ENCODE assay signal across 18 mouse cellular contexts in the genomic region with DNA sequence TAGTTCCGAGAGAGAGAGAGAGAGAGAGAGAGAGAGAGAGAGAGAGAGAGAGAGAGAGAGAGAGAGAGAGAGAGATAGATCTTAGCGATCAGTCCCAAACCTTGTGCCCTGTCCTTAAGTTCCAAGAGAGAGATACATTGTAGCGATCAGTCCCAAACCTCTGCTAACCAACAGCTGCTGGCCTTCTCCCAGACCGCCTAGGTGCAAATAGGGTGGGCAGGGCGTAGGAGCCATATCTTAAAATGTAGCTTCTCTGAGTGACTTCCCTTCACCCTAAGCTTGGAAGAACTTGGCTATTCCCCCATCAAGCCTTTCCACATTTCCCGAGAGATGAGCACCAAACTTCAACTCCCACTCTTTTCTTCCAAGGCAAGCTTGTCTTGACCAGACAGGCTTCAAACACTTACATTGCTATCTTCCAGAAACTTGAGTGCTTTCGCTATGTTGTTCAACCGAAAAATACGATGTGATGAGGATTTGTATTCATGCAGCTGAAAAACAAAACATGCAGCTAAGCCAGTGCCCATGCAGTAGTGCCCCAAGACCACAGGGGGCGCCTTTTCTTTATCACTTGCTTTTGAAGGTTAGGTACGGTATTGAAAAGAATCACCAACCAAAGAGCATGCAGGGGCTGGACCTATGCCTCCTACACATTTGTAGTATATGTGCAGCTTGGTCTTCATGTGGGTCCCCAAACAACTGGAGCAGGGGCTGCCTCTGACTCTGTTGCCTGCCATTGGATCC. TPM values are rescaled to one million over a fixed set of nuclear protein-coding genes. Genes with fewer than 3 reads are reported as not detected.
DNase-seq lines count a peak whose midpoint lies in the region; ATAC-seq and TF ChIP-seq lines count a peak whose summit lies in the region.
"Had no signal": no experiment of that assay in that cellular context is flagged by ENCODE, and none has a peak within 500 bp of the region (broad histone marks: within the 10 kb centered on the region; RNA-seq: fewer than 3 reads in every experiment).

No protein-coding gene starts in this region.

- no peak for DNase-seq in lung, embryonic 14.5 days
- DNase-seq in lung, adult 18-20 months: no peak
- DNase-seq in ES-CJ7 (ENCODE audit: low read depth, low spot score): peak; percentile 30
- peak; percentile 70 for DNase-seq in testis, postnatal 10 days (ENCODE audit: low spot score)
- no peak for DNase-seq in urinary bladder, postnatal 14 days (ENCODE audit: low spot score)
- DNase-seq: cerebellum, postnatal 25 days; heart, postnatal 36 days; kidney, adult 9 months; right cerebral cortex, postnatal 25 days had no signal

- H3K9me3 ChIP-seq in intestine, postnatal 0 days (ENCODE audit: control insufficient read depth): no peaks in the 10 kb centered on the region
- no peaks in the 10 kb centered on the region for H3K9me3 ChIP-seq in intestine, embryonic 15.5 days
- H3K9me3 ChIP-seq in lung, embryonic 14.5 days (ENCODE audit: low read depth, low read length): no peaks in the 10 kb centered on the region; the same call in 1 of the 2 replicates
- H3K9me3 ChIP-seq: limb, embryonic 10.5 days; midbrain, embryonic 12.5 days had no signal

- H3K36me3 ChIP-seq in intestine, postnatal 0 days (ENCODE audit: control insufficient read depth, insufficient read depth): peaks cover 42% of the 10 kb centered on the region; the same call in 1 of the 2 replicates
- peaks cover 10% of the 10 kb centered on the region for H3K36me3 ChIP-seq in intestine, embryonic 15.5 days
- no peaks in the 10 kb centered on the region for H3K36me3 ChIP-seq in lung, embryonic 14.5 days (ENCODE audit: insufficient read depth)

- no peak overlapping the region for H3K4me3 ChIP-seq in intestine, postnatal 0 days (ENCODE audit: low read depth, low read length)
- H3K4me3 ChIP-seq in intestine, embryonic 15.5 days (replicated peaks): no peak overlapping the region
- H3K4me3 ChIP-seq in lung, embryonic 14.5 days (ENCODE audit: low read depth, low read length): no peak overlapping the region
- H3K4me3 ChIP-seq: forebrain, embryonic 12.5 days; heart, embryonic 13.5 days; limb, embryonic 10.5 days; midbrain, embryonic 12.5 days had no signal

- peak; percentile 54 for TF ChIP-seq CTCF in intestine, postnatal 0 days (IDR thresholded peaks at IDR 0.05; ENCODE audit: low read depth)
- TF ChIP-seq CTCF in lung, embryonic 14.5 days (IDR thresholded peaks at IDR 0.05; ENCODE audit: low read depth): peak; percentile 43

- no peak for ATAC-seq in intestine, postnatal 0 days
- ATAC-seq in intestine, embryonic 15.5 days: no peak
- no peak for ATAC-seq in lung, embryonic 14.5 days (ENCODE audit: insufficient read depth)
- ATAC-seq: activated CD4-positive, CD25-positive, alpha-beta regulatory T cell, adult 4 months; hindbrain, embryonic 16.5 days had no signal

- WGBS in intestine, postnatal 0 days: 88% methylated on average over 11 of the region's 11 CpGs
- 85% methylated on average over 11 of the region's 11 CpGs for WGBS in intestine, embryonic 15.5 days
- 85% methylated on average over 11 of the region's 11 CpGs for WGBS in lung, embryonic 14.5 days

- H3K9ac ChIP-seq in intestine, postnatal 0 days (ENCODE audit: low read depth, low read length): no peak overlapping the region
- H3K9ac ChIP-seq in intestine, embryonic 15.5 days: no peak overlapping the region
- no peak overlapping the region for H3K9ac ChIP-seq in lung, embryonic 14.5 days
- H3K9ac ChIP-seq: forebrain, embryonic 12.5 days; heart, embryonic 13.5 days; midbrain, embryonic 12.5 days had no signal

- no peak overlapping the region for H3K27ac ChIP-seq in intestine, postnatal 0 days (ENCODE audit: low read depth, low read length)
- no peak overlapping the region for H3K27ac ChIP-seq in intestine, embryonic 15.5 days
- no peak overlapping the region for H3K27ac ChIP-seq in lung, embryonic 14.5 days (ENCODE audit: low read depth)
- H3K27ac ChIP-seq: forebrain, embryonic 12.5 days; heart, embryonic 13.5 days; limb, embryonic 10.5 days; macrophage; midbrain, embryonic 12.5 days had no signal

- H3K4me1 ChIP-seq in intestine, postnatal 0 days (replicated peaks; ENCODE audit: control insufficient read depth, insufficient read depth, low read length): no peaks in the 10 kb centered on the region
- H3K4me1 ChIP-seq in intestine, embryonic 15.5 days (replicated peaks): no peaks in the 10 kb centered on the region; the same call in 1 of the 2 replicates
- peaks cover 4% of the 10 kb centered on the region; the same call in 1 of the 2 replicates for H3K4me1 ChIP-seq in lung, embryonic 14.5 days (ENCODE audit: insufficient read depth)

- no peak overlapping the region for H3K4me2 ChIP-seq in intestine, postnatal 0 days (replicated peaks; ENCODE audit: low read depth)
- no peak overlapping the region for H3K4me2 ChIP-seq in intestine, embryonic 15.5 days (replicated peaks)
- no peak overlapping the region for H3K4me2 ChIP-seq in lung, embryonic 14.5 days
- H3K4me2 ChIP-seq: forebrain, embryonic 12.5 days; heart, embryonic 13.5 days; midbrain, embryonic 12.5 days had no signal

- H3K27me3 ChIP-seq in intestine, postnatal 0 days (replicated peaks; ENCODE audit: control insufficient read depth, insufficient read depth, low read length): no peaks in the 10 kb centered on the region
- H3K27me3 ChIP-seq in intestine, embryonic 15.5 days (replicated peaks): no peaks in the 10 kb centered on the region
- H3K27me3 ChIP-seq in lung, embryonic 14.5 days (ENCODE audit: insufficient read depth, low read length): no peaks in the 10 kb centered on the region
- H3K27me3 ChIP-seq: forebrain, embryonic 12.5 days; midbrain, embryonic 12.5 days had no signal

RNA-seq across cellular contexts. Expression of a gene that starts 45.1 kb away (rescaled TPM):
- 16.0 and 17.6 TPM in 2 replicates for polyA plus RNA-seq in intestine, postnatal 0 days (2015; fragmentation: Nextera tagmentation; extraction: Ambion mirVana)
- 30.4 and 30.6 TPM in 2 replicates for polyA plus RNA-seq in intestine, embryonic 15.5 days (2015; fragmentation: Nextera tagmentation; extraction: Ambion mirVana)
- polyA plus RNA-seq in lung, embryonic 14.5 days (2014; fragmentation: Nextera tagmentation; extraction: Ambion mirVana): 21.7 and 23.4 TPM in 2 replicates

Comparison
In these comparisons a context has a peak if more than half of its experiments do, and no peak if none do; other contexts are left out.
1. DNase-seq: peak in ES-CJ7 (single experiment) and testis, postnatal 10 days (single experiment); none in lung, embryonic 14.5 days (single experiment), lung, adult 18-20 months (0 of 2) and urinary bladder, postnatal 14 days (single experiment).